ENCODE assay signal across 9 mouse cellular contexts in genomic region chr7:107210126-107210576, GRCm38 (mm10). TPM values are rescaled to one million over a fixed set of nuclear protein-coding genes. Genes with fewer than 3 reads are reported as not detected.
A peak's percentile ranks its signal among the peaks of the same experiment; 100 is the strongest.
DNase-seq lines count a peak whose midpoint lies in the region; ATAC-seq and TF ChIP-seq lines count a peak whose summit lies in the region.
"Had no signal": no experiment of that assay in that cellular context is flagged by ENCODE, and none has a peak within 500 bp of the region (broad histone marks: within the 10 kb centered on the region; RNA-seq: fewer than 3 reads in every experiment).

No protein-coding gene starts in this region.

- TF ChIP-seq CTCF in heart, adult 2 months (IDR thresholded peaks at IDR 0.05), result no peak
- TF ChIP-seq CTCF in kidney, adult 2 months (conservative IDR thresholded peaks at IDR 0.05; ENCODE audit: insufficient read depth, insufficient read length, low read depth, low read length), result no peak

- no peak for DNase-seq in heart, adult 2 months
- DNase-seq in kidney, adult 2 months, result peak; percentile 15
- DNase-seq in neural tube, embryonic 10.5 days (ENCODE audit: extremely low spot score, low spot score), result peak; percentile 18
- DNase-seq in ovary, adult 18-20 months (ENCODE audit: low spot score), result no peak
- DNase-seq in urinary bladder, postnatal 36 days (ENCODE audit: low spot score in 2 of 2), result no peak
- DNase-seq in frontal cortex, postnatal 14 days (ENCODE audit: low spot score in 2 of 2), result no peak

- no peak overlapping the region for H3K9ac ChIP-seq in heart, embryonic 12.5 days
- H3K9ac ChIP-seq in heart, adult 2 months (ENCODE audit: low read depth, low read length), result no peak overlapping the region
- no peak overlapping the region for H3K9ac ChIP-seq in embryonic facial prominence, embryonic 15.5 days

- ATAC-seq in heart, embryonic 12.5 days (ENCODE audit: insufficient number of reproducible peaks, low FRiP score), result peak; percentile 18; the same call in 1 of the 2 replicates
- ATAC-seq in embryonic facial prominence, embryonic 15.5 days (ENCODE audit: insufficient number of reproducible peaks, low FRiP score, low TSS enrichment, low read depth), result no peak

- H3K4me2 ChIP-seq in heart, embryonic 12.5 days, result peak overlapping the region; percentile 43
- peak overlapping the region; percentile 27; the same call in 1 of the 2 replicates for H3K4me2 ChIP-seq in embryonic facial prominence, embryonic 15.5 days (replicated peaks)

- no peaks in the 10 kb centered on the region for H3K79me2 ChIP-seq in heart, adult 2 months (replicated peaks; ENCODE audit: control insufficient read depth, insufficient read depth, low read length)

- 18% methylated on average over 77 of the region's 77 CpGs for WGBS in heart, embryonic 12.5 days
- WGBS in heart, adult 2 months, result 26% methylated on average over 70 of the region's 77 CpGs
- 29% methylated on average over 73 of the region's 77 CpGs for WGBS in embryonic facial prominence, embryonic 15.5 days
- 29% methylated on average over 77 of the region's 77 CpGs for WGBS in kidney, adult 2 months

- H3K27ac ChIP-seq in heart, embryonic 12.5 days (ENCODE audit: poor library complexity, severe bottlenecking), result no peak overlapping the region
- H3K27ac ChIP-seq in heart, adult 2 months, result no peak overlapping the region
- no peak overlapping the region for H3K27ac ChIP-seq in embryonic facial prominence, embryonic 15.5 days (replicated peaks)
- H3K27ac ChIP-seq in kidney, adult 2 months (ENCODE audit: insufficient read depth, low read depth, low read length), result no peak overlapping the region

- peaks cover 55% of the 10 kb centered on the region for H3K27me3 ChIP-seq in heart, embryonic 12.5 days (replicated peaks)
- peaks cover 13% of the 10 kb centered on the region for H3K27me3 ChIP-seq in heart, adult 2 months (ENCODE audit: control insufficient read depth, insufficient read depth, low read length)
- peaks cover 48% of the 10 kb centered on the region for H3K27me3 ChIP-seq in embryonic facial prominence, embryonic 15.5 days
- H3K27me3 ChIP-seq in kidney, adult 2 months (replicated peaks; ENCODE audit: control insufficient read depth, insufficient read depth, low read length), result peaks cover 8% of the 10 kb centered on the region

- TF ChIP-seq POLR2A in heart, adult 2 months (IDR thresholded peaks at IDR 0.05; ENCODE audit: insufficient read depth, low read depth, low read length), result no peak
- TF ChIP-seq POLR2A in kidney, adult 2 months (IDR thresholded peaks at IDR 0.05; ENCODE audit: low read depth, low read length), result no peak

- no peaks in the 10 kb centered on the region; the same call in 1 of the 2 replicates for H3K4me1 ChIP-seq in heart, embryonic 12.5 days (replicated peaks)
- H3K4me1 ChIP-seq in heart, adult 2 months (ENCODE audit: control insufficient read depth, insufficient read depth, low read length), result no peaks in the 10 kb centered on the region
- H3K4me1 ChIP-seq in embryonic facial prominence, embryonic 15.5 days, result 0 out of 2 replicates have a peak, but pooled peaks cover 2% of the 10 kb centered on the region
- no peaks in the 10 kb centered on the region for H3K4me1 ChIP-seq in kidney, adult 2 months (ENCODE audit: control insufficient read depth, insufficient read depth, low read length)

- peak overlapping the region; percentile 30 for H3K4me3 ChIP-seq in heart, embryonic 12.5 days
- no peak overlapping the region for H3K4me3 ChIP-seq in heart, adult 2 months
- H3K4me3 ChIP-seq in embryonic facial prominence, embryonic 15.5 days (replicated peaks), result peak overlapping the region; percentile 15
- H3K4me3 ChIP-seq in kidney, adult 2 months (ENCODE audit: insufficient read depth, low read depth, low read length), result no peak overlapping the region

- no peak for TF ChIP-seq EP300 in heart, adult 2 months (IDR thresholded peaks at IDR 0.05; ENCODE audit: insufficient read depth, low read depth, low read length)

- H3K36me3 ChIP-seq in heart, embryonic 12.5 days, result no peaks in the 10 kb centered on the region
- H3K36me3 ChIP-seq in heart, adult 2 months (ENCODE audit: control insufficient read depth, insufficient read depth, low read length), result no peaks in the 10 kb centered on the region
- H3K36me3 ChIP-seq in embryonic facial prominence, embryonic 15.5 days, result no peaks in the 10 kb centered on the region
- H3K36me3 ChIP-seq in kidney, adult 2 months (ENCODE audit: control insufficient read depth, insufficient read depth, low read length), result no peaks in the 10 kb centered on the region
- H3K36me3 ChIP-seq: G1E had no signal

- H3K9me3 ChIP-seq in heart, embryonic 12.5 days (replicated peaks), result peaks cover 16% of the 10 kb centered on the region
- H3K9me3 ChIP-seq in embryonic facial prominence, embryonic 15.5 days (replicated peaks), result peaks cover 13% of the 10 kb centered on the region

- intact Hi-C loops in heart, adult 2 months (cut with DNase I), result no loop called here

RNA-seq across cellular contexts. Expression of gene Rbmxl2, which starts 0.9 kb away (rescaled TPM):
- not detected in 2 replicates for polyA plus RNA-seq in heart, embryonic 12.5 days (2016; fragmentation: Nextera tagmentation; extraction: Ambion mirVana)
- not detected for total RNA-seq in heart, adult 2 months (2021)
- not detected in 2 replicates for polyA plus RNA-seq in heart, adult 2 months (2012; rRNA removed)
- polyA plus RNA-seq in embryonic facial prominence, embryonic 15.5 days (2015; fragmentation: Nextera tagmentation; extraction: Ambion mirVana), result not detected in 2 replicates
- not detected in 2 replicates for polyA plus RNA-seq in kidney, adult 2 months (2012; rRNA removed)
- total RNA-seq: G1E had no signal
- polyA plus RNA-seq: G1E had no signal

RNA-seq across cellular contexts. Expression of gene Nlrp14, which starts 43.4 kb away (rescaled TPM):
- polyA plus RNA-seq in heart, embryonic 12.5 days (2016; fragmentation: Nextera tagmentation; extraction: Ambion mirVana), result not detected in 2 replicates
- total RNA-seq in heart, adult 2 months (2021), result not detected
- not detected in 2 replicates for polyA plus RNA-seq in heart, adult 2 months (2012; rRNA removed)
- polyA plus RNA-seq in embryonic facial prominence, embryonic 15.5 days (2015; fragmentation: Nextera tagmentation; extraction: Ambion mirVana), result not detected in 2 replicates
- polyA plus RNA-seq in kidney, adult 2 months (2012; rRNA removed), result not detected in 2 replicates
- polyA plus RNA-seq: G1E had no signal

Comparison
In these comparisons a context has a peak if more than half of its experiments do, and no peak if none do; other contexts are left out.
1. H3K4me3 ChIP-seq: peak in heart, embryonic 12.5 days (single experiment) and embryonic facial prominence, embryonic 15.5 days (single experiment); none in heart, adult 2 months (single experiment) and kidney, adult 2 months (single experiment).
2. DNase-seq: peak in kidney, adult 2 months (single experiment) and neural tube, embryonic 10.5 days (single experiment); none in heart, adult 2 months (0 of 2), ovary, adult 18-20 months (single experiment), urinary bladder, postnatal 36 days (0 of 2) and frontal cortex, postnatal 14 days (0 of 2).